Mouse (Mus musculus) embryo, embryonic 11.5 days (tissue): Measurements from ENCODE around the gene Sft2d1.

ENCODE experiments used
- DNase-seq: peaks from one replicate; pipeline ENCODE4 v3.0.0-alpha.2; 2012; ENCODE audit warnings: low read depth, low spot score

Sft2d1 gene

DNA sequence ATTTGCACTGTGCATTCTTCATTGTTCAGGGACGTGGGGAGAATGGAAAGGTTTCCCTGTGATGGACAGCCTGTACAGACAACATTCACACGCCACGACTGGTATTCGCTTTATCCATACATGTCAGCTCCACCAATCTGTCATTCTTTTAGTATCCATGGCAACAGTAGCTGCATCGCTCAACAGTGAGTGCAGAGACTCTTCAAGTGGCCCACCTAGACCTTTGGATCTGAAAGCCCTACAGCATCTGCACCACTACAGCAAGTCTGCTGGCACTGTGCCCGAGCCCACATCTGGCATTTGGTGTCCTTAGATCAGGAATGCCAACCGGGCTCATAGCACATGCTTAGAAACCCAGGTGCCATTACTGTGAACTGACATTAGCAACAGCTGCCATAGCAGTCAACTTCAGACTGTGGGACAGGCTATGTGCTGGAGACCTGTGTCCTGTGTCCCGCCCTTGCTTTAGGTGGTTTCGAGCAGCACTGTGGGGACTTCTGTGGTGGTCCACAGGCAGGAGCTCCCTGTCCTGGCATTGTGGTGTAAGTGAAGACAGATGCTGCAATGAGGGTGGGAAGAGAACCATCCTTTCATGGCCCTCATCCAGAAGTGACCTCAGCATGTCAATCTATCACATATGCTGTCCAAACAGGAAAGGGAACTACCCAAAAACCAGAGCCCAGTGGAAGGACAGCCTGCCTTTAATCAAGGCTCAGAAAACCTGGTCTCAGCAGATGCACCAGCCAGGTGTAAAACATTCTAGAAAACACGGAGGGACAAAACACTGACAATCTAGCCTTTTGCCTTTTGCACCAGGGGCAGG is 50.6 kb downstream of the Sft2d1 start:
- no peak for DNase-seq

DNA sequence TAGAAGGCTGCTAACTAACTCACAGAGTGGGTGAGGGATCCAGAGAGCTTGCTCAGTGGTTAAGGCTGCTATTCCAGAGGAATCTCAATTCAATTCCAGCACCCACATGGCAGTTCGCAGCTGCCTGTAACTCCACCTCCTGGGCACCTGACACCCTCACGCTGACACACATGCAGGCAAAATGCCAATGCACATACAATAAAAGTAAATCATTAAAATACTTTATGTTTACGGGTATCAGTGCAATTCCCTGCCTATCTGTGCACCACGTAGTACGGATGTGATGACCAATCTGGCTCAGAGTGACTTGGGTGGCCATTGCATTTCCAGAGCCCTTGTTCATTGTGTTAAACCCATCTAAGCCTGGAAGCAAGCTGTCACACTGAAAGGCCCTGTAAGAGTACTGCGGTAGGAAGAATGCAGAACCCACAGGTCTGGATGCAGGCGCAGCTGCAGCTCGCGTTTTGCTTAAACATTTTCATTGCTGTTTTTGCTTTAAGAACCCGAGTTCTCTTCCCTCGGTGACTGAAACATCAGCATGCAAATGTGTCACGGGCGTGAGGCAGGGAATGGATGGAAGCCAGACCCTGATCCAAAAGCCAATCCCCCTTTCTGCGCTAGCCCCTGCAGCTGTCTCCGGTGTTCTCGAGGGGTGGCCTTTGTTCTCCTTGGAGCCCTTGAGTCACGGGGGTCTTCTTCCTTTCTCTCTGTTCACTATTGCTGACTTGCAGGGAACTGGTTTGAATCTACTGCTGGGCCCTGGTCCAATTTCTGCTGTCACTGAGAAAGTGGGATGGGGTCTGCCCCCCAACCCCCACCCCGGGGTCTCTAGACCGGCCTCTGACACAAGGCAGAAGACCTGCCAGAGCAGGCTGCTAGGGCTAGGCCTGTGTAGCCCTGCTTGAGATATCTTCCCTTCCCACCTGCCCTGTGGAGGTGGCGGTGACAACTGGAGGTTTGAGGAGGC is 56.9 kb downstream of the Sft2d1 start:
- no peak for DNase-seq

DNA sequence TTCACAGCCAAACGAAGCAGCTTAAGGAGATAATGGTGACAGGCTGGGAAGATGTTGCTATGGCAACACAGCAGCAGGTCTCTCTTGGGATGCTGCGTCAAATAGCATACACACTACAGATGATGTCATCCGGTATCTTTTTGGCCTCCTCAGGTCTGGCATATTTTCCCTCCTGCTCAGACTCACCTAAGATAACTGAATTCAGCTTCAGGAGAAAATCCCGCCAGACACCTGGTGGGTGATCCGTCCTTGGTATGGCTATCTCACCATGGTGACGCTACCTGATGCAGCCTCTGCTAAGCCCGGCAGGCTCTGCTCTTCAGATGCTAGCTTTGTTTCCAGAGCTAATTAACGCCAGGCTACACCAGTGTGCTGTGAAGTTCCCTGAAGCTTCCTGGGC is 57.7 kb downstream of the Sft2d1 start:
- DNase-seq: no peak

DNA sequence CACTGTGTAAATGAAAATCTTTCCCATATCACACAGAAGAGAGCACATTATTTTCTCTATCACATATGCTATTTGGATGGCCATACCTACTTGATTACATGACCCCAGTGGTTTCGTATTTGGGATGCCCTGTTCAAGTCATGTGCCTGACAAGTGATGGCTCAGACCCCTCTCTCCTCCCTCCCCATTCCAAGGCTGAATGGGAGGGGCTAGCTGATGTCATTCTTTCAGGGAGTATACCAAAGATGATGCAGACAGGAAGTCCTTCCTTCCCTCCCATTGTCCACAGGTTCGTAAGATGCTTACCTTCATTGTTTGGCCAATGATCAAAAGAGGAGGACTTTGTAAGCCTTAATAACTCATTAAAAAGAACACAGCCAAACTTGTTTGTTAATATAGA is 58.3 kb downstream of the Sft2d1 start:
- no peak for DNase-seq

DNA sequence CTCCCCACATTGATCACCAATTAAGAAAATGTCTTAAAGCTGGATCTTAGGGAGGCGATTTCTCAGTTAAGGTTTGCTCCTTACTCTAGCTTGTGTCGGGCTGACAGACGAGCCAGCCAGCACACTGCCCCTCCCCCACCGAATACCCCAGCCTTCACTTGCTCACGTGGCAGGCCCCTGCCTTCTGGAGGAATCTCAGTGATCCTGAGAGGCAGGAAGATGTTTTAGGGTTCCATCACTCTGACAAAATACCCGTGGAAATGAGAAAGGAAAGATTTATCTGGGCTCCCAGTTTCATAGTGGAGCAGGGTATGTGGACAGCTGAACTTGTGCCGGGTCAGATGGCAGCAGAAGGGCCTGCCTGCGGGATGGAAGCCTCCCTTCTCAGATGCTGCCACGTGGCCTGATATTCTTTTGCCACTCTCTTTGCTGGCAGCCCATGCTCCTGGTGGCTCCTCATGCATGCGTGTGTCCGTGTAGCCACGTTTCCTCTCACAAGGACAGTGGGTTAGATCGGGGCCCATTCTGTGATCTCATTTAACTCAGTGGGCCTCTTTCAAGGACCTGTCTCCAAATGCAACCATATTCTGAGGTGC is 59.8 kb downstream of the Sft2d1 start:
- DNase-seq: no peak

DNA sequence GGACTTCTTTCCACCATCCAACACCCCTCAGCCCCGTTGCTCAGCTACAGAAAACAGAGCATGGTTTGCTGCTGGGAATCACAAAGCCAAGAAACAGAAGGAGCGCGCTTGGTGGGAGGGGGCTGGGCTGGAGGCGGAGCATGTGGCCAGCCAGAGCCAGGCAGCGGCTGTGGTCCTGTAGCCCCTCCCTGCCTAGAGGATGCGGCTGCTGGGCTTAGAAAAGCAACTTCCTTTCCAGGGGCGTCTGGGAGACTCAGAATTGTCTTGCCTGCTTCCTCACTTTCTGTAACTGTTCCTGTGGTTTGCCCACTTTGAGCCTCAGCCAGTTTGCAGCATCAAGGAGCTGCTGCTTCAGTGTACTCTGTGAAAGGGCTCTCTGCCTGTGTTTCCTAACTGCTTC is 60.9 kb downstream of the Sft2d1 start:
- DNase-seq: peak; percentile 74

DNA sequence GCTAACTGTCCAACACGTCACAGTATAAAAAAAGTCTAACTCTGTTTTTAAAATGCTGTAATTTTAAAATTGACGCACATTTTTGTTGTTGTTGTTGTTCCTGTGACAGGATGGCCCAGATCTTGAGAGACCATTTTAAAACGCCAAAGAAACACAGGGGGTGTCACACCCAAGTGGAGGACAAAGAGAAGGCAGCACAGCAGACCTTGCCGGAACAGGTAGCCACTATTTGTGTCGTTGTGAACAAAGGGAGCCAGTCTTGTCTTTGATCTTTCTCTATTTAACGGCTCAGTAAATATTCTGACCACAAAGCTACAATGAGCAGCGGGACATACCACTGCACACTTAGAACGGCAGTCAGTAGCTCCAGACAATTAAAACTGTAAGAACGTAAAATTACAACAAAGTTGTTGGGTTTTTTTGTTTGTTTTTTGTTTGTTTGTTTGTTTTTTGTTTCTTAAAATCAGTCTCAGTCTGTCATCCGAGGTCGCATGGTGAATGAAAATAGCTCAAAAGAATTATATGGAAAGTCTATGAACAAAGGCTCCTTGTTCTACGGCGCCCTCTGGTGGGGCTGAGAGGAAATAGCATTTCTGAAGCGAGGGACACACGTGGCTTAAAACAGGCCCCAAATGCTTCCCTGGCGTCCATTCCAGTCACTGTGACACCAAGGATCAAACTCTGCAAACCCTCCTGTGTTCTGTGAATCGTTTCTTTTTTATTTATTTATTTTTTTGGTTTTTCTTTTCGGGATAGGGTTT is 61.6 kb downstream of the Sft2d1 start:
- DNase-seq: peak; percentile 76
